Mouse (Mus musculus) limb, embryonic 13.5 days (tissue): Measurements from ENCODE around the gene Gm15091. TPM values are rescaled to one million over a fixed set of nuclear protein-coding genes. Genes with fewer than 3 reads are reported as not detected.
"Not testable (repeated sequence)": the region's sequence is repeated elsewhere in the genome, so short reads cannot be mapped to it uniquely, and the experiment has no call there.

Source experiments
- ATAC-seq: fragments of 200-750 bp; cut with Nextera tagmentation; 2 replicates; pipeline ENCODE4 v1.8.0; 2017; ENCODE audit warnings: low read depth, moderate number of reproducible peaks, moderate TSS enrichment; ENCODE audit not compliant: low FRiP score
- H3K27ac ChIP-seq: fragments of 300-500 bp; sonication (generic); 2 replicates; pipeline ENCODE4 v1.5.1; 2015; ENCODE audit warnings: inconsistent platforms, mild to moderate bottlenecking, moderate library complexity
- H3K27me3 ChIP-seq: fragments of 300-500 bp; sonication (generic); 2 replicates; pipeline ENCODE4 v1.6.1; 2015; ENCODE audit warnings: mild to moderate bottlenecking, inconsistent platforms
- H3K36me3 ChIP-seq: fragments of 300-500 bp; sonication (generic); 2 replicates; pipeline ENCODE4 v1.6.1; 2015; ENCODE audit warnings: inconsistent platforms, mild to moderate bottlenecking, moderate library complexity
- H3K4me1 ChIP-seq: fragments of 300-500 bp; sonication (generic); 2 replicates; pipeline ENCODE4 v1.6.1; 2015; ENCODE audit warnings: inconsistent platforms
- H3K4me2 ChIP-seq: fragments of 300-500 bp; sonication (generic); replicated peaks from 2 replicates; pipeline ENCODE4 v1.6.1; 2015; ENCODE audit warnings: inconsistent platforms, mild to moderate bottlenecking, moderate library complexity
- H3K4me3 ChIP-seq: fragments of 300-500 bp; sonication (generic); 2 replicates; pipeline ENCODE4 v1.5.1; 2015; ENCODE audit warnings: moderate library complexity, mild to moderate bottlenecking, inconsistent platforms
- H3K9ac ChIP-seq: fragments of 300-500 bp; sonication (generic); 2 replicates; pipeline ENCODE4 v1.6.1; 2015; ENCODE audit warnings: mild to moderate bottlenecking, inconsistent platforms
- H3K9me3 ChIP-seq: fragments of 300-500 bp; sonication (generic); 2 replicates; pipeline ENCODE4 v1.6.1; 2016; ENCODE audit warnings: inconsistent platforms
- WGBS: fragments of 180-500 bp; shearing (Covaris S2); methylation state at CpG from one replicate; pipeline ENCODE4 v1.1.7; 2015; 5-methylcytosine and 5-hydroxymethylcytosine counted together
- polyA plus RNA-seq: library from polyadenylated mRNA; unstranded; fragments of >200 nt; fragmentation: Nextera tagmentation; extraction: Ambion mirVana; gene quantifications from 2 replicates; pipeline ENCODE4 v1.2.1, GENCODE M21; 2015

Gm15091 gene
- polyA plus RNA-seq = not detected in 2 replicates

GRCm38 (mm10) chrX:149941355-149941754 lies at the start of gene Gm15091:
Gene Gm15091 (plus strand): TSS chrX:149941655.
- not testable (repeated sequence) for ATAC-seq, H3K27me3 ChIP-seq, H3K36me3 ChIP-seq, H3K9me3 ChIP-seq, H3K4me3 ChIP-seq, H3K4me2 ChIP-seq, H3K27ac ChIP-seq, H3K9ac ChIP-seq, H3K4me1 ChIP-seq
- 73% methylated on average over 5 of the region's 6 CpGs for WGBS

Other genes starting within 250 kb of the Gm15091 start
- gene Gm15097, start 157.2 kb upstream of the Gm15091 start, polyA plus RNA-seq = not detected in 2 replicates